Mouse (Mus musculus): ENCODE results near the gene Tgfa.

The Tgfa gene

GRCm38 (mm10) chr6:86298961-86299360 is 103.9 kb downstream of the Tgfa start:
- DNase-seq, result no peak

- DNase-seq, result no peak
These were observed 104.4 kb downstream of the Tgfa start for GRCm38 (mm10) chr6:86299381-86299780.

GRCm38 (mm10) chr6:86305680-86306079 is 110.7 kb downstream of the Tgfa start:
- DNase-seq, result no peak

- DNase-seq, result no peak
These were observed 119.0 kb downstream of the Tgfa start for GRCm38 (mm10) chr6:86314011-86314410.

GRCm38 (mm10) chr6:86317066-86317465 is 122.0 kb downstream of the Tgfa start:
- no peak for DNase-seq

- no peak for DNase-seq
These were observed 123.8 kb downstream of the Tgfa start for GRCm38 (mm10) chr6:86318855-86319254.

- DNase-seq, result no peak
These were observed 127.1 kb downstream of the Tgfa start for GRCm38 (mm10) chr6:86322031-86322563.

- DNase-seq, result no peak
These were observed 128.0 kb downstream of the Tgfa start for GRCm38 (mm10) chr6:86322991-86323390.

- DNase-seq, result no peak
These were observed 129.4 kb downstream of the Tgfa start for GRCm38 (mm10) chr6:86324400-86324799.

Measured in B cell, adult 2 months (primary cell).